Mouse (Mus musculus) common myeloid progenitor, adult 5-6 weeks (primary cell): ENCODE results near the gene Cog2. TPM values are rescaled to one million over a fixed set of nuclear protein-coding genes. Genes with fewer than 3 reads are reported as not detected.

Experiments used
- ATAC-seq: replicated peaks from 2 replicates; pipeline ENCODE4 v1.8.0; 2016; ENCODE audit warnings: low read depth, mild to moderate bottlenecking, moderate TSS enrichment, inconsistent platforms; ENCODE audit not compliant: poor library complexity, severe bottlenecking
- total RNA-seq: library from RNA; stranded (forward); fragments of 200-1000, 187-1606 nt; gene quantifications from 2 replicates; pipeline ENCODE4 v1.2.3, GENCODE M21; 2017

The Cog2 gene
- total RNA-seq, 1 experiment from 2014 or later = 24.1 TPM

DNA sequence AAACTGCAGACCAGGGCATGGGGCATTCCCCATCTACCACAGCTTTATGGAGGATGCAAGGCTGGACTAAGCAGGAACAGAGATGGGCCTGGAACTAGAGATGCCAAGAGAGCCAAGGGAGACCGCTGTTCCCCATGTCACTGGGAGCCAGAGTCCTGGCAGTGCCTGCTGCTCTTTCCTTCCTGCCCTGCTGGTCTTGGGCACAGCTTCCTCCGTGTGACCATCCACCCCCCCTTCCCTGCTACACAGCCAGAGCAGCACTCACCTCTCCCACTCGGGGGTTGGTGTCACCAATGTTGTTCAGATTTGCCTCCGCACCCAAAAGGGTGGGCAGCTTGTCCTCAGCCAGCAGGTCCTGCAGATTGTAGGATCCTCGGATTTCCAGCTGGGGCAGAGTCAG, 36.9 kb downstream of the Cog2 start:
- ATAC-seq = no peak

DNA sequence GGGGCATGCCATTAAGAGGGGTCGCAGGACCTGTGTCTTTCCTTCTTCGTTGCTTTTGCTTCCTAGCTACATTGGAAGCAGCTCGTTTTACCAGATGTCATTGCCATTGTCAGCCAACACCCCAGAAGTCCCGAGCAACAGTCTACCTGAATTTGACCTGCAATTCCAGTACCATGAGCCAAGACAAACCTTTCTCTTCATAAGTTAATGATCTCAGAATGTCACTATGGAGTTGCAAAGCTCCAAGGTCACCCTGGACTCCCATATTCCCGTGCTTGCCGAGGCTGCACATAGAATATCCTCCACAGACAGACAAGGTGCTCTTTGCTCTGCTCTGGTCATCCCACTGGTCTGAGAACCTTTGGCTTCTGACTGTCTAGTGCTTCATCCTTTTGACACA, 46.6 kb downstream of the Cog2 start:
- ATAC-seq = no peak

DNA sequence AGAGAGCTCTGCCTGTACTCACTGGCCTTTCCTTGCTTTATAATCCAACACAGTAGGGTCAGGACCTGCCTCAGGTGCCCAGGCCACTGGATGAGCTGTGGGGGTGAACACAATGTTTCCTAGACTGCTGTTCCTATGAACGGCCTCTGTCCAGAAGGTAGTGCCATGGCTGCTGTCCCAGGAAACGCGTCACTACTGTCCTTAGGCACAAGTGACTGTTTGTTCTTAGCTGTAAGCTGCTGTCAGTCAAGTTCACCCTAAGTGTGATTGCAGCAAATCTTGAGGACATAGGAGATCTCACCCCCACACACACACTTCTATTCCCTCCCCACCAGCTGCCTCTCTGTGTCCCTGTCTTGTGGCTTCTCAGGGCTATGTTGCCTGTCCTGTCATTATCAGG, 47.0 kb downstream of the Cog2 start:
- ATAC-seq = no peak

DNA sequence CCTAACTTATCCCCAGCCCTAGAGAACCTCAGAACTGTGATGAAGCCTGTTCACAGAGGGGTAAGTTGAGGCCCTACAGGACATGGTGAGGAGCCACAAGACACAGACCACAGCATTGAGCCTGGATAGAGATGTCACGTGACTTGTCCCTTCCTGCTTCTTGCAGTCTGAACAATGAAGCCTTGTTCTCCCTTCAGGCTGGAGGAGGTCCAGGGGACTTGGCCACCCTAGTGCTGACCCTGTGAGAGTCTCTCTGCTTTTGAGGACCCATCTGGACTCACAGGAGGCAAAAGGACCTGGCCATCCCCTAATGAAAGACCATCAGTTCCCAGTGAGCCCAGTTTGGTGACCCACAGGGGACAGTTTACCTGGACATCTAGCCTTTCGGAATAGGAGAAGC, 48.5 kb downstream of the Cog2 start:
- ATAC-seq = no peak

DNA sequence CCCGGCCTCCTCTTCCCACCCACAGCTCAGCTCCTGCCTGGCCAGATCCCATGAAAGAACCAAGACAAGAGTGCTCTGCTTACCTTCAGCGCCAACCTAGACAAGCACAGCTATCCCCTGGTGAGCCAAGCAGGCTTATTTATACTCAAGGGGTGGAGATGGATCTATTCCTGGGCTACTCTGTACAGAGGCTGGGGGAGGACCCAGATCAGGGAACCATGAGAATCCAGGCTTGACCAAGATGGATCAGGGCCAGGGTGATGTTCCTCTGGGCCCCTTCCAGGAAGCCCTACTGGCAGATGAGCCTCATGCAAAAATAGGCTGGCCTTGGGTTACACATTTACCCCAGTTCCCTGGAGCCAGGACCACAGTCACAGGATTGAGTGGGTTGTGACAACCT, 49.0 kb downstream of the Cog2 start, which contains the start of gene Agt:
TSS of gene Agt (minus strand) at position 114 of the 400 bp plus-strand sequence.
- ATAC-seq = no peak

DNA sequence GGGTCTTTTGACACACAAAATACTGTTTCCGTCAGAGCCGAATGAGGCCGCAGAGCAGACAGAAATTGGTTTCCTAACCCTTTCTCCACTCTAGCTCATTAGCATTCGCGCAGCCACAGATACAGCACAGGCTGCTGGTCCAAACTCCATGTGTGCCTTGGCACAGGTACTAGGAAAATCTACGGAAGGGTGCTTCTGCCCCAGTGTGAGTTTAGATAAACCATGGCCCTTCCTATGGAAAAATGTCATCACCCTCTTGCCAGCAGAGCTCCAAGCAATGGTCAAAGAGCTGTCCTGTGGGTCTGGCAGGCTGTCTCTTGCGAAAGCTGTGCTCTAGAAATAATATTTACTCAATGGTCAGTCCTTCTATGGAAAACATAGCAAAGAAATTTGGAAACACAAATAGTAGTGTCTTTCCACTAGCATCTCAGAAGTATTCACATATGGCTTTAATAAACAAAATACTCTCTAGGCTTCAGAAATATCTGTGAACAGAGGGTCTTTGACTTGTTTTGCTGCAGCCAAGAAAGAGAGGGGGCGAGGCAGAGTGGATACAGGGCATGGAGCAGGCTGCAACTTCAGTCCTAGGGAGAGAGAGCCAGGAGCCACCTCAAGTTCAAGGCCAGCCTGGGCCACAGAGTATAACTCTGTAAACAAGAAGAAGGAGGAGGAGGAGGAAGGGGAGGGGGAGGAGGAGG, 51.3 kb downstream of the Cog2 start:
- ATAC-seq = no peak

DNA sequence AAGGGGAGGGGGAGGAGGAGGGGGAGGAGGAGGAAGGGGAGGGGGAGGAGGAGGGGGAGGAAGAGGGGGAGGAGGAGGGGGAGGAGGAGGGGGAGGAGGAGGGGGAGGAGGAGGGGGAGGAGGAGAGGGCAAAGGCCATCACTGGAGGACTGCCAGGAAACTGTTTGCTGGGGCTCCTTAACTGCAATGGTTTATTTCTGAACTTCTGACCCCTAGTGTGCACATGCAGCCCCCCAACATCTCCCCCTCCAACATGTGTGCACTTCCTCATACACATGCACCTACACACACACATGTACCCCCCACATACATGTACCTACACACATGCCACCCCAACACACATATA, 51.8 kb downstream of the Cog2 start:
- no peak for ATAC-seq

DNA sequence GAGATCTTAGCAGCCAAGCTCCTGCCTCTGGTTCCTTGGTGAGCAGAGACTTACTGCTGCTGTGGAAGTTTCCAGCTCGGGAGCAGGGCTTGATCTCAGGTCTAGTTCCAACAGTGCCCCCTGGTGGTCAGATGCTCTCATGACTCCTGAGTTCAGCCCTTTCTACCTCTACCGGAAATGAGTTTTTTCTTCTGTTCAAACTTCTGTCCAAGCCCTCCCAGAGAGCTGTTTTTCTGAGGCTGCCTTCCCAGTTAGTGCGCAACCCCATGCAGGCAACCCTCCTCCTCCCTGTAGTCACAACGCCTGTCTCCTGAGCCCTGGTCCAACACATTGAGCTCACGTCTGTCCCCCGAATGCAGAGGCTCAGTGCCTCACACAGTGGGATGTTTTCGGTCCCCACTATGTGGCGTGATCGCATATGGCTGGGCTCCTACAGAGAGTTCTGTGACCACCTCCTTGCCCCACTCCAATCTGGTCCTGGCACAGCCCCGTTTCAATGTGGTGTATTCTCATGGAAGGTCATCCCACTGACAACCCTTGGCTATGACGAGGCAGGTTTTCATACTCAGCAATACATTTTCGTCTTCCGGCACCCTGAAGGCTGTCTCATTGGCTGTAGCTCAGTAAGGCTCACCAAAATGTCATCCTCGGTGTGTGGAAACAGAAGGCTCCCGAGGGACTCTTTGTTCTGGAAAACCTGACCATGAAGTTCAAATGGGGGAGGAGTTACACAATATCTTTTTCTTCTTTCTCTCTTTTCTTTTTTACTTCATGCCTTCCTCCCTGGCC, 53.2 kb downstream of the Cog2 start:
- peak; percentile 95 for ATAC-seq

DNA sequence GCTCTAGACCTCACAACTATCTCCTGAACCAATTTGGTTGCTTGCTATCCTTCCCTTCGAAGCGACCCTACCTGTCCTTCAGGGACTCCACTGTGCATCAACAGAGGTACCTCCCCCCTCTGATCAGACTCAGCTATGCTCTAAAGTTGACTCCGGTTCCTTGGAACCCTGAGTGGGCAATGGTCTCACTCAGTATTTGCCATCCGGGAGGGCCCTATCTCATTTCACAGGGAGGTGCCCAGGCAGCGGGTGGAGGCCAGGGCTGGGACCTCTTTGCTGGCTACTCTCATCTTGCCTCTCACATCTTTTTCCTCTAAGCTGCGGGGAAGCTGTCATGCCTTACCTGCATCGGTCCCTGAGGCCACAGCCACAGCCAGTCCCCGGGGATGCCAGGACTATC, 55.2 kb downstream of the Cog2 start, which contains the start of gene Capn9:
TSS of gene Capn9 (plus strand) at position 301 of the 400 bp plus-strand sequence.
- ATAC-seq = no peak

DNA sequence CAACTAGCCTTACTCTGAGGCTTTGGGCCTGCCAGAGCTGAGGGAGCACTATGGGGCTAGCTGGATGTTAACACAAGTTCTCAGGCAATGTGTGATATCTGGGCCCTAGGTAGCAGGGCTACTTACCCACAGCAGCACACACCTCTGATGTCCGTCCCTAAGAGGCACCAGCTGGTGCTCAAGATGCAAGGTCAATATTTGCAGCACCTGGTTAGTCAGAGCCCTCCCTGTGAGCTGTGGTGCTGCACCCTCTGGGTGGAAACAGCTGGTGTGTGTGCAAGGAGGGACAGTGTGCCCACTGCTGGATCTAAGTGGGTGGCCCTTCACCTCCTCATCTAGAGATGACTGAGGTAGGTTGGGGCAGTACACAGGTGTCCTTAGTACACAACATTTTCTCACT, 56.2 kb downstream of the Cog2 start:
- ATAC-seq = no peak

DNA sequence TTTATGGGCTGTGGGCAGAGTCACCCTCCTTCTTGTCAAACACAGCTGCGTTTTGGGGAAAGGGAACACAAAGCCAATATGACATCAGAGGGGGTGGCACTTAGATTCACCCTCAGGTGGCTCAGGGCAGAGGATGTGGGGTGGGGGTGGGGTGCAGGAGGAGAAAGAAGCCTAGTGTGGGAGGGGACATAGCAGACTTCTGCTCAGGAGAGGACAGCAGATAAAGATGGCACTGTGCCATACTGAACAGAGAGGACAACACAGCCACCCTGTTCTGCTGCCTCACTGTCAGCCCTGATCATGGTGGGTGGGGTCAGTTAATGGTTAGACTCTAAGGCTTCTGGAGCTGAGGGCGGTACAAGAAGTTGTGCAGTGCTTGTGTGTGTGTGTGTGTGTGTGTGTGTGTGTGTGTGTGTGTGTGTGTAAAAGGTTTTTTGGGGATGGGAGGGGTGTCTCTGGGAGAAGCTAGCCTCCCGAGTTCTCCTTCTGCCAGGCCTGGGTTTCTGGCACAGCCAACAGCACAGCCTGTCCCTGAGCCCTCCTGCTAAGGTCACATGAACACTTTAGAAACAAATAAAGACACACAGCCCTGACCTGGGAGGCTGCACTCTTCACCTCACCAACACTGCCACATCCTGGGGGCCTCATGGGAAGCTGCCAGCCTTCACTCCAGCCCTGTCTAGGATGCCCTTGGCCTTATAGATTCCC, 65.3 kb downstream of the Cog2 start:
- ATAC-seq = no peak

DNA sequence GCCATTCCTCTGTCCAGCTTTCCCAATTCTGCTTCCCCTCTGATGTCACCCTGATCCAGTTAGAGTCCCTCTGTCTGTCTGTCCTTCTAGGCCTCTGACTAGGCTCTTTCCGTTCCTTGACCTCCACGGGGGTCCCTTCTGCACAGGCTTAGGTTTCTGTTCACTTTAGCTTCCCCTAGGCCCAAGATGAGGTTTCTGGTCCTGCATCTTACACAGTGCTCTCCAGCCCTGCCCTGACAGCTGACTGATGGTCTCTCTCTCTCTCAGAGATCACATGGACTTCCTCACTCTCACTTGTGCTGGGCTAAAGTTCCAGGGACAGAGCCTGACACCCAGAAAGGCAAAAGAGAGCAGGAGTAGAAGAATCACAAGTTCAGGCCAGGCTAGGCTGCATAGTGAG, 66.0 kb downstream of the Cog2 start:
- no peak for ATAC-seq

DNA sequence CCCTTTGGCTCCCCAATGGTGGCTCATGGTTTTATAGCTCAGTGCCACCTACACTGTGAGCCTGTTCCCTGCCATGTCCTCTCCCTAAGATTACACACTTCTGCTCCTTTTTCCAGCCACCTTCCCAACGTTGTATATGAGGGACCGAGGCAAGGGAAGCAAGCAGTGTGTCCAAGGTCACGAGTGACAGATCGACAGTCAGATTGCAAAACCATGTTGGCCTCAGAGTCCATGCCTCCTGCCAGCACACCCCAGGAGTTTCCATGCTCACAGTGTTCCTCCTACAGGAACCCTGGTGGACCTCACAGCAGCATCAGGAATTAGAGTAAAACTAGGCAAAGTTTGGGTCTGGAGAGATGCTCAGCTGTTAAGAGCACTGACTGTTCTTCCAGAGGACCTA, 68.8 kb downstream of the Cog2 start:
- ATAC-seq = no peak

Other genes starting within 250 kb of the Cog2 start
- gene Pgbd5, start 81.1 kb upstream of the Cog2 start, total RNA-seq = not detected in 2 replicates
- gene Agt, start 48.9 kb downstream of the Cog2 start, total RNA-seq = 0.27 TPM in 1 of 2 replicates, not detected in the other
- gene Capn9, start 55.3 kb downstream of the Cog2 start, total RNA-seq = not detected in 2 replicates
- gene 2310022B05Rik, start 142.6 kb downstream of the Cog2 start, total RNA-seq = 3.3 and 5.4 TPM in 2 replicates
- gene Ttc13, start 201.2 kb downstream of the Cog2 start, total RNA-seq = 43.7 and 50.6 TPM in 2 replicates
- gene Arv1, start 201.4 kb downstream of the Cog2 start, total RNA-seq = 3.3 and 5.5 TPM in 2 replicates
- not detected in 2 replicates for gene Fam89a, start 231.1 kb downstream of the Cog2 start, total RNA-seq